Mouse (Mus musculus): ENCODE measurements at regions not wholly inside any gene's neighbourhood (a gene's known extent, or its start where the extent isn't known, plus 50 kb on each side); places are given as distances from the start of the nearest gene placed in this dataset.
A peak's percentile ranks its signal among the peaks of the same experiment; 100 is the strongest.

DNA sequence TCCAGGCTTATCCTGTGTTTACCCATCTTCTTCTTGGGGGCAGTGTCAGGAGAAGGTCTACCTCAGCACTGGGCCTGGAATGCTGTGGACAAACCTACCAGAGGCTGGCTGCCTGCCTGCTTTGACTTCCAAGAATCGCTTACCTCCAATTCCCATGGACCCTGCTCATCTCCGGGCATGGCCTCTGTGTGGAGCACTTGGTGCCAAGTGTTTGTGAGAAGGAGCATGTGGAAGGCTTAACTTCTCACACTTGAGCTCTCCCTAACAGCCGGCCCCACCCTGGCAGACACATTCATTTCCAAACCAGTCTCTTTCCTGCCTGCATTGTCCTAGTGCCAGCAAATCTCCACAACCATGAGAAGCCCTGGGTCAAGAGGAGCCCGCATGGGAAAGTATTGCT lies 49.8 kb upstream of the Dusp10 start:
- TF ChIP-seq MYOG (IDR thresholded peaks at IDR 0.05; ENCODE audit: control insufficient read depth in 1 of 3, insufficient read depth in 1 of 3, insufficient read length in 2 of 3, low read depth in 2 of 3) (peak in 1 of 3 experiments; percentile 19), TCF12 (IDR thresholded peaks at IDR 0.05; ENCODE audit: insufficient read depth, poor library complexity, severe bottlenecking) (no peak), TCF3 (IDR thresholded peaks at IDR 0.05; ENCODE audit: insufficient read length, low read depth) (no peak), REST (IDR thresholded peaks at IDR 0.05; ENCODE audit: insufficient read depth, insufficient read length) (no peak), E2F4 (IDR thresholded peaks at IDR 0.05; ENCODE audit: insufficient read depth) (no peak)
- H3K4me3 ChIP-seq, result no peak overlapping the region
- no peaks in the 10 kb centered on the region for H3K36me3 ChIP-seq (ENCODE audit: control insufficient read depth, insufficient read depth)
- no peak overlapping the region for H3ac ChIP-seq (ENCODE audit: control insufficient read depth, insufficient read length)
- no peak overlapping the region for H3K4me2 ChIP-seq (ENCODE audit: low read depth)
- H3K27me3 ChIP-seq (ENCODE audit: control insufficient read depth, insufficient read depth, insufficient read length), result no peaks in the 10 kb centered on the region
- H3K79me2 ChIP-seq (ENCODE audit: control insufficient read depth, insufficient read depth), result no peaks in the 10 kb centered on the region
